29 mouse cellular contexts compared by ENCODE assay signal in genomic region chr12:59021306-59021705, GRCm38 (mm10). TPM values are rescaled to one million over a fixed set of nuclear protein-coding genes. Genes with fewer than 3 reads are reported as not detected.
DNase-seq lines count a peak whose midpoint lies in the region; ATAC-seq lines count a peak whose summit lies in the region.
"Had no signal": no experiment of that assay in that cellular context is flagged by ENCODE, and none has a peak within 500 bp of the region (broad histone marks: within the 10 kb centered on the region; RNA-seq: fewer than 3 reads in every experiment).

No protein-coding gene starts in this region.

- WGBS in liver, embryonic 11.5 days = 84% methylated on average over 4 of the region's 4 CpGs

- H3K27me3 ChIP-seq in liver, embryonic 11.5 days (replicated peaks; ENCODE audit: control insufficient read depth, insufficient read depth, low read length) = no peaks in the 10 kb centered on the region
- H3K27me3 ChIP-seq: embryonic facial prominence, embryonic 13.5 days; forebrain, embryonic 15.5 days; limb, embryonic 15.5 days; neural tube, embryonic 12.5 days; Patski had no signal

- H3K4me3 ChIP-seq in liver, embryonic 11.5 days (ENCODE audit: low read depth, low read length) = no peak overlapping the region
- H3K4me3 ChIP-seq: embryonic facial prominence, embryonic 13.5 days; forebrain, embryonic 10.5 days; forebrain, embryonic 15.5 days; limb, embryonic 10.5 days; limb, embryonic 15.5 days; neural tube, embryonic 12.5 days had no signal

- H3K4me1 ChIP-seq in liver, embryonic 11.5 days (replicated peaks; ENCODE audit: control insufficient read depth, insufficient read depth, low read length) = no peaks in the 10 kb centered on the region
- H3K4me1 ChIP-seq: embryonic facial prominence, embryonic 13.5 days; forebrain, embryonic 10.5 days; forebrain, embryonic 15.5 days; limb, embryonic 10.5 days; limb, embryonic 15.5 days; neural tube, embryonic 12.5 days had no signal

- peak; percentile 98 for ATAC-seq in inflammation-experienced regulatory T-cells, adult 6 months
- ATAC-seq in liver, embryonic 11.5 days (replicated peaks; ENCODE audit: low FRiP score) = no peak
- ATAC-seq: forebrain, embryonic 15.5 days; Patski had no signal

- peaks cover 32% of the 10 kb centered on the region for H3K36me3 ChIP-seq in liver, embryonic 11.5 days (ENCODE audit: control insufficient read depth, insufficient read depth, low read length)

- H3K9ac ChIP-seq in liver, embryonic 11.5 days (ENCODE audit: low read depth, low read length) = no peak overlapping the region
- H3K9ac ChIP-seq: embryonic facial prominence, embryonic 13.5 days; forebrain, embryonic 15.5 days; hindbrain, embryonic 14.5 days; limb, embryonic 15.5 days; liver, embryonic 14.5 days; lung, embryonic 14.5 days; neural tube, embryonic 12.5 days had no signal

- DNase-seq in CD4-positive helper T cell, adult 2 months (ENCODE audit: low read depth, low spot score) = peak; percentile 54
- DNase-seq in T-cell, adult 2 months (ENCODE audit: low spot score) = peak; percentile 24
- DNase-seq in naive thymus-derived CD4-positive, alpha-beta T cell, adult 2 months (ENCODE audit: low read depth) = peak; percentile 50
- DNase-seq in liver, embryonic 11.5 days (ENCODE audit: low spot score) = no peak
- DNase-seq in cerebellum, adult 11-12 months = no peak
- DNase-seq in c-Kit-positive CD71-positive TER-119-positive erythroid progenitor cells, embryonic 14.5 days (ENCODE audit: low spot score) = no peak
- DNase-seq: adrenal gland, postnatal 25 days; B cell, adult 2 months; cerebellum, adult 9-10 months; cerebellum, postnatal 36 days; gastrocnemius, postnatal 25 days; heart, postnatal 36 days; kidney, adult 8-10 months; kidney, postnatal 10 days; layer of hippocampus, adult 9-11 months; lung, embryonic 14.5 days; midbrain, embryonic 14.5 days; thymus, adult 2 months had no signal

- H3K27ac ChIP-seq in liver, embryonic 11.5 days (ENCODE audit: low read depth, low read length) = no peak overlapping the region
- H3K27ac ChIP-seq: embryonic facial prominence, embryonic 13.5 days; forebrain, embryonic 10.5 days; forebrain, embryonic 15.5 days; hindbrain, embryonic 14.5 days; limb, embryonic 10.5 days; limb, embryonic 15.5 days; liver, embryonic 14.5 days; neural tube, embryonic 12.5 days had no signal

- H3K9me3 ChIP-seq in liver, embryonic 11.5 days (ENCODE audit: control insufficient read depth, low read length) = no peaks in the 10 kb centered on the region
- H3K9me3 ChIP-seq: embryonic facial prominence, embryonic 13.5 days; forebrain, embryonic 10.5 days; forebrain, embryonic 15.5 days; limb, embryonic 10.5 days; limb, embryonic 15.5 days; neural tube, embryonic 12.5 days had no signal

- no peak overlapping the region for H3K4me2 ChIP-seq in liver, embryonic 11.5 days
- H3K4me2 ChIP-seq: embryonic facial prominence, embryonic 13.5 days; forebrain, embryonic 15.5 days; heart, embryonic 11.5 days; hindbrain, embryonic 14.5 days; limb, embryonic 15.5 days; lung, embryonic 14.5 days; neural tube, embryonic 12.5 days had no signal

RNA-seq across cellular contexts. Expression of gene Gemin2, which starts 8.1 kb away (rescaled TPM):
- polyA plus RNA-seq in inflammation-experienced regulatory T-cells, adult 6 months (2017; shearing (Covaris generic)) = 10 to 100 TPM; 38.4 to 43.3 (median 39.6) TPM
- 33.9 and 36.5 TPM in 2 replicates for polyA plus RNA-seq in liver, embryonic 11.5 days (2014; fragmentation: Nextera tagmentation; extraction: Ambion mirVana)

RNA-seq across cellular contexts. Expression of gene Sec23a, which starts 9.5 kb away (rescaled TPM):
- polyA plus RNA-seq in inflammation-experienced regulatory T-cells, adult 6 months (2017; shearing (Covaris generic)) = 10 to 100 TPM; 30.8 to 34.0 (median 32.3) TPM
- polyA plus RNA-seq in liver, embryonic 11.5 days (2014; fragmentation: Nextera tagmentation; extraction: Ambion mirVana) = 42.5 and 51.6 TPM in 2 replicates

RNA-seq across cellular contexts. Expression of gene Trappc6b, which starts 40.0 kb away (rescaled TPM):
- polyA plus RNA-seq in inflammation-experienced regulatory T-cells, adult 6 months (2017; shearing (Covaris generic)) = 100 to 1,000 TPM in 2 of 3 experiments, 10 to 100 TPM in 1; 70.3 to 103 (median 103) TPM
- 58.9 and 60.8 TPM in 2 replicates for polyA plus RNA-seq in liver, embryonic 11.5 days (2014; fragmentation: Nextera tagmentation; extraction: Ambion mirVana)

RNA-seq across cellular contexts. Expression of gene Pnn, which starts 45.4 kb away (rescaled TPM):
- polyA plus RNA-seq in inflammation-experienced regulatory T-cells, adult 6 months (2017; shearing (Covaris generic)) = 100 to 1,000 TPM in 2 of 3 experiments, 10 to 100 TPM in 1; 95.0 to 156 (median 100) TPM
- polyA plus RNA-seq in liver, embryonic 11.5 days (2014; fragmentation: Nextera tagmentation; extraction: Ambion mirVana) = 90.7 and 92.2 TPM in 2 replicates

Comparison
In these comparisons a context has a peak if more than half of its experiments do, and no peak if none do; other contexts are left out.
1. DNase-seq: peak in CD4-positive helper T cell, adult 2 months (single experiment), T-cell, adult 2 months (single experiment) and naive thymus-derived CD4-positive, alpha-beta T cell, adult 2 months (single experiment); none in liver, embryonic 11.5 days (single experiment), cerebellum, adult 11-12 months (single experiment) and c-Kit-positive CD71-positive TER-119-positive erythroid progenitor cells, embryonic 14.5 days (single experiment).